Mouse (Mus musculus) hindbrain, postnatal 0 days (tissue): ENCODE data around the gene Stim1. TPM values are rescaled to one million over a fixed set of nuclear protein-coding genes. Genes with fewer than 3 reads are reported as not detected.

Source experiments
- ATAC-seq: fragments of 200-750 bp; cut with Nextera tagmentation; 2 replicates; pipeline ENCODE4 v1.8.0; 2017; ENCODE audit warnings: mild to moderate bottlenecking, moderate TSS enrichment, moderate library complexity
- DNase-seq: peaks from one replicate; pipeline ENCODE4 v3.0.0-alpha.2; 2015; ENCODE audit warnings: low spot score
- H3K27ac ChIP-seq: fragments of 300-500 bp; sonication (generic); 2 replicates; pipeline ENCODE4 v1.5.1; 2014; ENCODE audit warnings: mild to moderate bottlenecking
- H3K27me3 ChIP-seq: fragments of 300-500 bp; sonication (generic); 2 replicates; pipeline ENCODE4 v1.6.1; 2014; ENCODE audit warnings: low read length, mixed read lengths; ENCODE audit not compliant: insufficient read depth
- H3K36me3 ChIP-seq: fragments of 300-500 bp; sonication (generic); 2 replicates; pipeline ENCODE4 v1.6.1; 2014; ENCODE audit warnings: low read length, mixed read lengths; ENCODE audit not compliant: insufficient read depth
- H3K4me1 ChIP-seq: fragments of 300-500 bp; sonication (generic); 2 replicates; pipeline ENCODE4 v1.6.1; 2014; ENCODE audit warnings: antibody characterized with exemption, low read length, mixed read lengths; ENCODE audit not compliant: insufficient read depth
- H3K4me2 ChIP-seq: fragments of 300-500 bp; sonication (generic); 2 replicates; pipeline ENCODE4 v1.6.1; 2014; ENCODE audit warnings: low read depth, mild to moderate bottlenecking, low read length, moderate library complexity, mixed read lengths
- H3K4me3 ChIP-seq: fragments of 300-500 bp; sonication (generic); 2 replicates; pipeline ENCODE4 v1.5.1; 2014; ENCODE audit warnings: low read length
- H3K9ac ChIP-seq: fragments of 300-500 bp; sonication (generic); replicated peaks from 2 replicates; pipeline ENCODE4 v1.6.1; 2014; ENCODE audit warnings: mild to moderate bottlenecking, low read length, moderate library complexity, mixed read lengths
- H3K9me3 ChIP-seq: fragments of 300-500 bp; sonication (generic); 2 replicates; pipeline ENCODE4 v1.6.1; 2016; ENCODE audit warnings: low read length, mixed read lengths
- CTCF ChIP-seq: IDR thresholded peaks from 2 replicates; pipeline ENCODE4 v1.5.1; 2016; ENCODE audit warnings: antibody characterized with exemption, control low read depth, low read depth
- WGBS: fragments of 180-500 bp; shearing (Covaris S2); extraction: QIAGEN DNeasy Blood & Tissue Kit; methylation state at CpG from one replicate; pipeline ENCODE4 v1.1.7; 2014; 5-methylcytosine and 5-hydroxymethylcytosine counted together
- polyA plus RNA-seq: library from polyadenylated mRNA; unstranded; fragments of >200 nt; fragmentation: Nextera tagmentation; extraction: Ambion mirVana; gene quantifications from 2 replicates; pipeline ENCODE4 v1.2.1, GENCODE M21; 2015
- total RNA-seq: library from RNA; depleted of rRNA; stranded (reverse); fragments of >200 nt; gene quantifications from 2 replicates; pipeline ENCODE4 v1.2.3, GENCODE M21; 2014

The Stim1 gene
- total and polyA plus RNA-seq, 2 experiments from 2014 or later: 17.9 to 34.6 TPM

DNA sequence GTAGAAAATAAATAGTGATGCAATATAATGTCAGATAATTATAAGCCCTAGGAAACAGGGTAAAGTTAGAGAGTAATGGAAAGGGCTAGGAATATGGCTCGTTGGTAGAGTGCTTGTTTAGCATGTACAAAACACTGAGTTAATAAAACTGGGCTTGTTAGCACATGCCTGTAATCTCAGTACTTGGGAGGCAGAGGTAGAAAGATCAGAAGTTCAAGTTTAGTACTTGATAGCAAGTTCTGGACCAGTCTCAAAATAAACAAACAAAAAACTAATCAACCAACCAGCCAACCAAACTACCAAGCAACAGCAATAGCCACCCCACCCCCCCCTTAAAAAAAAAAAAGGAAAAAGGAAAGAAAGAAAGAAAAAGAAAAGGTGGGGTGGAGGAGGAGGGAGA lies 33.2 kb downstream of the Stim1 start:
- Histone ChIP-seq H3K4me3 (no peak overlapping the region), H3K9ac (no peak overlapping the region), H3K4me2 (no peak overlapping the region), H3K9me3 (no peaks in the 10 kb centered on the region), H3K27me3 (no peaks in the 10 kb centered on the region), H3K27ac (no peak overlapping the region), H3K4me1 (no peaks in the 10 kb centered on the region), H3K36me3 (no peaks in the 10 kb centered on the region)
- no peak for DNase-seq
- WGBS: 85% methylated on average over 1 of the region's 1 CpGs
- ATAC-seq: no peak
- no peak for TF ChIP-seq CTCF

DNA sequence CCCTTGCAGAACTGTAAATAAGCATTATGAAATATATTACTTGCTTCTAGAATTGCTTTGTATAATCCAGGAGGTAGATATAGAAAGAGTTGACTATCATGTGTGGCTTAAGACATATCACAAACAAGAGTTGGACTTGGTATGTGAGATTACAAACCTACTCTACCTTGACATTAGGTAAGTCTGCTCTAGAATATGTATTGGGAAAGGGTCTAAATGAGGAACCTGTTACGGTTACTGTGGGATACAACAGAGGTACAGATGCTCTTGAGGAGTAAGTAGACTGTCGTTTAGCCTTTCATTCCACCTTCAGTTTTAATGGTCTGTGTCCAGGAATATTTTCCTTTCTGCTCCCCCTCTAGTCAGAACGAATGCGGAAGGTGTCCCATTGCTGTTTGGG lies 34.9 kb downstream of the Stim1 start:
- Histone ChIP-seq H3K27ac (no peak overlapping the region), H3K27me3 (no peaks in the 10 kb centered on the region), H3K4me3 (no peak overlapping the region), H3K36me3 (no peaks in the 10 kb centered on the region), H3K4me1 (no peaks in the 10 kb centered on the region), H3K4me2 (no peak overlapping the region), H3K9me3 (no peaks in the 10 kb centered on the region), H3K9ac (no peak overlapping the region)
- no peak for TF ChIP-seq CTCF
- ATAC-seq: no peak
- DNase-seq: no peak
- 95% methylated on average over 4 of the region's 4 CpGs for WGBS

DNA sequence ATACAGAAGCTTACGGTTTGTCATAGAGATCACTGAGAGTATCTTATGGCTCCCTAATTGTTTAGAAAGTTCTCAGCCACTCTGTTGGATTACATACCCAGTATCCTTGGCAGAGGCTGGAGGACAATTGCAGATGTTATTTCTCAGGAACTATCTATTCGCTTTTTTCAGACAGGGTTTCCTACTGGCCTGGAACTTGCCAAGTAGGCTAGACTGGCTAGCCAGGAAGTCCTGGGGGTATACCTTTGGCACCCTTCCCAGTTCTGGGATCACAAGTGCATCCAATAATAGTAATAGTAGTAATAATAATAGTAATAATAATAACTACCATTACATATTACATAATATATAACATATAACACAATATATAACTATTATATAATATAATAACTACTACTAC lies 38.0 kb downstream of the Stim1 start:
- ATAC-seq: no peak
- DNase-seq: no peak
- H3K27me3 ChIP-seq: no peaks in the 10 kb centered on the region
- no peak overlapping the region for H3K27ac ChIP-seq
- no peaks in the 10 kb centered on the region for H3K9me3 ChIP-seq
- H3K36me3 ChIP-seq: no peaks in the 10 kb centered on the region
- 86% methylated on average over 2 of the region's 2 CpGs for WGBS
- no peak overlapping the region for H3K9ac ChIP-seq
- H3K4me3 ChIP-seq: no peak overlapping the region
- H3K4me1 ChIP-seq: no peaks in the 10 kb centered on the region
- TF ChIP-seq CTCF: no peak
- H3K4me2 ChIP-seq: no peak overlapping the region

DNA sequence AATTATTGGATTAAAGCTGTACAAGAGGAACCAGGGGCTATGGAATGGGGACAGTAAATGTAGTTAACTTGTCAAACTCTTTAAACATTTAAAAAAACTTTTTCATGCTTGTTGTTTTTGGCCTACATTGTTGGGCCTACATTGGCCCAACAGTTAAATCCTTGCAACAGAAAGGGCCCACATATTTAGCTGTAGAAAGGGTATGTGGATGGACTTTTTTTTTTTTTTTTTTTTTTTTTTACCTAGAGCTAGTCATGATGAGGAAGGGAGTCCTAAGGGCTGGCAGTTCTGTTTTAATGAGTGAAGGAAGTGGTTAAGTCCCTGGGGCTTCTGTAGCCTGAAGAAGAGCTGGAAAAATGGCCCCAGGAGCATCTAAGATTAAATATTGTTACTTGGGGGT lies 42.7 kb downstream of the Stim1 start:
- TF ChIP-seq CTCF: no peak
- Histone ChIP-seq H3K9me3 (no peaks in the 10 kb centered on the region), H3K36me3 (no peaks in the 10 kb centered on the region), H3K9ac (no peak overlapping the region), H3K4me2 (no peak overlapping the region), H3K4me1 (no peaks in the 10 kb centered on the region), H3K27me3 (no peaks in the 10 kb centered on the region), H3K27ac (no peak overlapping the region), H3K4me3 (no peak overlapping the region)
- ATAC-seq: no peak
- DNase-seq: no peak

DNA sequence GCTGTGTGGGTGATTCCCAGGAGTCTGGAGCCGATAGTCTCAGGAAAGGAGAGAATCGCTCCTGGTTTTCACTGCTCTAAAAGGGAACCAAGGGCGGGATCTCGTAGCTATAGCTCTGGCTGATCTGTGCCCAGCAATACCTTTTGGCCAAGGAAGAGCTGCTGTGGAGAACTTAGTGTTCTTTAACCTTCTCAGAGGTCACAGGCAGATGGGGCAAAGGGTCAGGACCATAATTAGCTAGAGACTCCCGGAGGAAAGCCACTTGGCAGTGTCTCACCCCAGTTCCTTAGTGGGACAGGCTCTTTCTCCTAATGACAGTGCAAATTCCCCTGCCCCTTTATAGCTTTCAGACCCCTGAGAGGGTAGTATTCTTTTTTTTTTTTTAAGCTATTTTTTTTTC lies 43.2 kb downstream of the Stim1 start:
- no peak overlapping the region for H3K9ac ChIP-seq
- no peak for TF ChIP-seq CTCF
- ATAC-seq: no peak

DNA sequence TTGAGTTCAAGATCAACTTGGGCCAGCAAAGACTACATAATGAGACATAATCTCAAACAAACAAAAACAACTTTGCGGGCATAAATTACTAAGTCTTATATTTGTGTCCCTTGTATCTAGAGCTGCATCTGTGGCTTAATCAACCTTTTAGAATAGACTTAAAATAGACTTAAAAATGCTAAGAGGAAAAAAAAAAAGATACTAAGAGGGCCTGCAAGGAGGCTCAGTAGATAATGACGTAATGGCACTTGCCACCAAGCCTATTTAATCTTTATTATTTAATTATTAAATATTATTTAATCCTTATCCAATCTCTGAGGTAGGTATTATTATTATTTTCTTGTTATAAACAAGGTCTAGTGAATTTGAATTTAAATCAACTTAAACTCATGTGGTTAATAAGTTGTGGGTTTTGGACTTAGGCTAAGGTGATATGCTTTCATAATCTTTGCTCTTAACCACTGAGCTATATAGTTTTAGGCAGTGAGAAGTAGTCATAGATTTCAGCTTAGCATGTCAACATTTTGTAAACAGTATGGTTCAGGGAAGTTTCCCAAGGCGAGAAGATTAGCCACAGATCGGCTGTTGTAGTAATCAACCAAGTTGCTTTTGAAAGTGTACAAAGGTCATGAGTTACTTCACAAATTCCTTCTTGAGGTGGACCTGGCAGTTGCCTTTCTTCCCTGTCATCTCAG lies 45.4 kb downstream of the Stim1 start:
- H3K4me2 ChIP-seq: no peak overlapping the region
- H3K27ac ChIP-seq: no peak overlapping the region
- no peak overlapping the region for H3K9ac ChIP-seq
- H3K36me3 ChIP-seq: no peaks in the 10 kb centered on the region
- H3K9me3 ChIP-seq: no peaks in the 10 kb centered on the region
- TF ChIP-seq CTCF: no peak
- no peak for DNase-seq
- H3K4me1 ChIP-seq: no peaks in the 10 kb centered on the region
- no peaks in the 10 kb centered on the region for H3K27me3 ChIP-seq
- H3K4me3 ChIP-seq: no peak overlapping the region
- 82% methylated on average over 4 of the region's 4 CpGs for WGBS
- ATAC-seq: no peak

More for the DNA sequence above, 43.2 kb downstream of the Stim1 start:
- WGBS: 89% methylated on average over 5 of the region's 5 CpGs
- no peak overlapping the region for H3K27ac ChIP-seq
- H3K9me3 ChIP-seq: no peaks in the 10 kb centered on the region
- no peaks in the 10 kb centered on the region for H3K4me1 ChIP-seq
- H3K4me3 ChIP-seq: no peak overlapping the region
- H3K27me3 ChIP-seq: no peaks in the 10 kb centered on the region
- H3K4me2 ChIP-seq: no peak overlapping the region
- DNase-seq: no peak
- no peaks in the 10 kb centered on the region for H3K36me3 ChIP-seq

DNA sequence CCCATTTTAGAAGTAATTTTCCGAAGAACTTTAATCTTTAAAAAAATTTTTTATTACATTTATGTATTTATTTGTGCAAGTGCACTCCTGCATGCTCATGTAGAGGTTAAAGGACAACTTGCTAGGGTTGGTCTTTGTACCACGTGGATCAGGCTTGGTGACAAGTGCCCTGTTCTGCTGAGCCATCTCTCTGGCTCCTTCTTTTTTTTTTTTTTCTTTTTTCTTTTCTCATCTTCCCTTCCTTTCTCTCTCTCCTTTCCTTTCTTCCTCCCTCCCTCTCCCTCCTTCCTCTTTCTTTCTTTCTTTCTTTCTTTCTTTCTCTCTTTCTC lies 45.9 kb downstream of the Stim1 start:
- Histone ChIP-seq H3K27ac (no peak overlapping the region), H3K9me3 (no peaks in the 10 kb centered on the region), H3K36me3 (no peaks in the 10 kb centered on the region), H3K9ac (no peak overlapping the region), H3K4me1 (no peaks in the 10 kb centered on the region), H3K4me3 (no peak overlapping the region), H3K4me2 (no peak overlapping the region), H3K27me3 (no peaks in the 10 kb centered on the region)
- ATAC-seq (no peak), DNase-seq (no peak)
- WGBS: 77% methylated on average over 2 of the region's 2 CpGs
- TF ChIP-seq CTCF: no peak
